Mouse (Mus musculus) adrenal gland, postnatal 10 days (tissue): ENCODE results near the gene Ctsc. TPM values are rescaled to one million over a fixed set of nuclear protein-coding genes. Genes with fewer than 3 reads are reported as not detected.

Source experiments
- DNase-seq: peaks from one replicate; pipeline ENCODE4 v3.0.0; 2021; ENCODE audit warnings: mixed read lengths
- total RNA-seq, 2 experiments: library from RNA; stranded (reverse); gene quantifications; 2 replicates each; pipeline ENCODE4 v1.2.3; 2021

Ctsc gene
- total RNA-seq, 2 experiments from 2014 or later = 23.7 to 24.1 TPM

GRCm38 (mm10) chr7:88295989-88296388, 18.1 kb downstream of the Ctsc start:
- DNase-seq = no peak

GRCm38 (mm10) chr7:88296932-88297331, 19.0 kb downstream of the Ctsc start:
- DNase-seq = no peak

- DNase-seq = no peak
Measured at GRCm38 (mm10) chr7:88305750-88306149, 27.9 kb downstream of the Ctsc start.

DNA sequence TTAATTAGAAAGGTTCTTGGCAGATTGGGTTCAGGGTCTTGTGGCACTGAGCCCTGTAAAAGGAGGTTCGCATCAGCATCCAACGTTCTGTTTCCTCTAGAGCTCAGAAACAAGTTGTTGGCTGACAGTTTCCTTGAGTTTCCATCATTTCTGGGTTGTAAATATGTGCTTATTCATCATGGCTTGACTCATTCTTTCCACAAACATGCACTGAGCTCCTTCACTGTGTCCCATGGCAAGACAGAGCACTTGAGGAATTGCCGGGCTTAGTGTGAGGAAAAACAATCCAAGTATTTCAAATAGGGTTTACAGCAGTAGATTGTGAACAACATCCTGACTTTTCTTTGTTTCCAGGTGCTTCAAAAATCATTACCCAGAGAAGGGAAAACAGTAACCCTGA, 28.8 kb downstream of the Ctsc start:
- DNase-seq = no peak

DNA sequence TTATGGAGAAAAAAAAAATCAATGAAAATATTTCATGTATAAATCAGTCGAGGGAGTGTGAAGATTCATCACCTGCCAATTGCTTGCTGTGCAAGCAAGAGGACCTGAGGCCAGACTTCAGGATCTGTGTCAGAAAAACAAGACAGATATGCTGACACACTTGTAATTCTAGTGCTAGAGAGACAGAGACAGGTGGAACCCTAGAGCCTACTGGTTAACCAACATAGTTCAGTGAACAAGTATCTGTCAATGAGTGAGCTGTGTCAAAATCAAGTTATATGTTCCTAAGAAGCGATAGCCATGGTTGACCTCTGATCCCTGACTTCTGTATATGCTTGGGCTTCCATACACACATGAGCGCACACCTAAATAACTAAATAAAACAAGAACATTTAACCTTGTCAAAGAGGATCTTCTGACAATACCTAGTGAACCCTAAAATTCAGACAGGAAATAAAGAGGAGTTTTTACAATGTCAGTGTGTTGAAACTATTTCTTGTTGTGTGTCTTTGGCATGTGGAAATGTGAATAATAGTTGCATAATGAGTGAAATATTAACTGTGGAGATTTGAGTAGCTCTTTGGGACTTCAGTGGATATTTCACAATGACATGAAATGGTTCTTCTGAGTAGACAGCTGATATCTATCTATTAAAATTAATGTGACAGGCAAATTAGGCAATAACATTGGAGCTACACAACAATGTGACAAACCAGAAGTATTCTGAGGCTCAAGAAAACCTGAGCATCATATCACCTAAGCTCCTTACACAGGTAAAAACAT, 32.7 kb downstream of the Ctsc start:
- no peak for DNase-seq

DNA sequence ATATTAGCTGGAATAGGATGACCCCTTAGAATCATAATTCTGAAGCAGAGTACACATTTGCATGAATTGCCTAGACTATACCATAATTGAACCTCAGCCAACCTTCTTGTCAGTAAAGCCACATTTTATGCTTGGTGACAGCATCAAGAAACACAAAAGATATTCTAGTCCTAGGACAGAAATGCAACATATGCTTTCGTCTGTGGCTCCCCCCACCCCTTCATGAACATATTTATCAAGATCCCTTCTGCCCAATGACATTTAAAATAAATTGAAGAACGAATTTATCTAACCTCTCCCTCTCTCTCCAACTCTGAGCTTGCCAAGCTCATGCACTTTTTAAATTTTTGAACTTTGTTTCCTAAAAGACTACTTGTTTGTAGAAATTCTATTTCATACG, 38.5 kb downstream of the Ctsc start:
- no peak for DNase-seq

DNA sequence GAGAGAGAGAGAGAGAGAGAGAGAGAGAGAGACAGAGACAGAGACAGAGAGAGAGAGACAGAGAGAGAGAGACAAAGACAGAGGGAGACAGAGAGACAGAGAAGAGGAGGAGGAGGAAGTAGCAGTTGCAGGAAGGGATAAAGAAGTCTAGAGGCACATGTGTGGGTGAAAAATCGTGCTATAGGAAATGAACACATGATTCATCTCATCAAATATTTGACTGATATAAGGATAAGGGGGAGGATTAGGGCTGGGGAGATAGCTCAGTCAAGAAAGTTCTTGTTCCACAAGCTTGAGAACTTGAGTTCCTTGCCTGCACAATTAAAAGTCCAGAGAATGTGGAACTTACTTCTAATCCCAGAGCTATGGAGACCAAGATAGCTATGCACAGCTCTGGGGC, 40.6 kb downstream of the Ctsc start:
- no peak for DNase-seq

GRCm38 (mm10) chr7:88318904-88319303, 41.0 kb downstream of the Ctsc start:
- no peak for DNase-seq

GRCm38 (mm10) chr7:88319414-88320140, 41.7 kb downstream of the Ctsc start:
- no peak for DNase-seq

GRCm38 (mm10) chr7:88320628-88321336, 42.9 kb downstream of the Ctsc start:
- DNase-seq = no peak

- no peak for DNase-seq
Measured at GRCm38 (mm10) chr7:88322431-88322830, 44.5 kb downstream of the Ctsc start.

GRCm38 (mm10) chr7:88327495-88327894, 49.6 kb downstream of the Ctsc start:
- DNase-seq = no peak

DNA sequence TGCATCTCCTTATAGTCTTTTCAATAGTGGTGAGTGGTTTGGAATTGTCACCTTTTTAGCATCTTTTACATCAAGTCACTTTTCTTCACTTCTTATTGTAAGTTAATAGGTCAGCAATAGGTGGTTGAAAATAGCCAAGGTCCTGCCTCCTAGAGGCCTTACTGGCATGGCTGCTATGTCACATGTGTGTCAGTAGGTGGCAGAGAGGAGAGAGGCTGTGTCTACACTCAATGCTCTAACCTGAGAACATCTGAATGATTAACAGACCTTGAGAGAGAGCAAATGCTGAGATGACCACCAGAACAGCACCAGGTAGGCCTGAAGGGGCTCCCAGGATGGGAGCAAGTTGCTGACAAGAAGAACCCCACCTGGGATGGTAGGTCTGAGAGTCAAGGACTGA, 65.9 kb downstream of the Ctsc start:
- peak; percentile 8 for DNase-seq

GRCm38 (mm10) chr7:88346035-88346434, 68.2 kb downstream of the Ctsc start:
- no peak for DNase-seq

DNA sequence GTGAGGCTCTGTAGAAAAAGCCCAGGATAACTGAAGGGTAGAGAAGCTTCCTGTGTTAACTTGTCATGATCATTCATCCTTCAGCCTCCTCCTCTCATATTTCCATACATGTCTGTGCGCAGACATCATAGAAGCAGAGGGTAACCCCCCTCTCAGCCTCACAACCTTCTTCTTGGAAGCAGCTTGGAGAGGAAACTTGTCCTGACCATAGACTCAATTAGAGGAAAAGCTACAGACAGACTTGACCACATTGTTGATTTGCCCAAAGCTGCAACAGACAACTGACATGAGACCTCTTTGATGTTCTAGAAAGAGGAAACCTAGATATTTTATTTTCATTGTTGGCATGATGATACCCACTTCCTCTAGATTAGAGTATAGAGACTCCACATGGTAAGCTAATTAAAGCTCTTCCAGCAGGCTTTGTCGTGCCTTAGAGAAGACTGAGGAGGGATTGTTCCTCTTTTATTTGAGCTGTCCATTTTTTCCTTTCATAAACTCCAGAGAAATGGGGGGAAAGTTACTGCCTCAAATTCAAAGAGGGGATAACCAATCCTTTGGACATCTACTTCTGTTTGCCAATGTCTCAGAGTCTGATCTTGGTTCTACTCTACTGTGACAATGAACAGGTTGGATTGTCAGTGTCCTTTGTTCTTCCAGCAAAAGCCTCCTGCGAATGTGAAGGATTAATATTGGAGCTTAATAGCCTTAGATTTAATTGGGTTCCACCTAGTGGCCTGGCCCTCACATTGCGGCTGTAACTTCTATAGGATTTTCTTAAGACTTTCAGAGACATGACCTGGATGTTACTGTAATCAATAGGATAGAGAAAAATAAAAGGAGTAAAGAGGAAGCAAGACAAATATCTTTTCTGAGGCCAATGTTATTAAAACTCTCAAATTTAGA, 79.2 kb downstream of the Ctsc start:
- DNase-seq = peak; percentile 19

DNA sequence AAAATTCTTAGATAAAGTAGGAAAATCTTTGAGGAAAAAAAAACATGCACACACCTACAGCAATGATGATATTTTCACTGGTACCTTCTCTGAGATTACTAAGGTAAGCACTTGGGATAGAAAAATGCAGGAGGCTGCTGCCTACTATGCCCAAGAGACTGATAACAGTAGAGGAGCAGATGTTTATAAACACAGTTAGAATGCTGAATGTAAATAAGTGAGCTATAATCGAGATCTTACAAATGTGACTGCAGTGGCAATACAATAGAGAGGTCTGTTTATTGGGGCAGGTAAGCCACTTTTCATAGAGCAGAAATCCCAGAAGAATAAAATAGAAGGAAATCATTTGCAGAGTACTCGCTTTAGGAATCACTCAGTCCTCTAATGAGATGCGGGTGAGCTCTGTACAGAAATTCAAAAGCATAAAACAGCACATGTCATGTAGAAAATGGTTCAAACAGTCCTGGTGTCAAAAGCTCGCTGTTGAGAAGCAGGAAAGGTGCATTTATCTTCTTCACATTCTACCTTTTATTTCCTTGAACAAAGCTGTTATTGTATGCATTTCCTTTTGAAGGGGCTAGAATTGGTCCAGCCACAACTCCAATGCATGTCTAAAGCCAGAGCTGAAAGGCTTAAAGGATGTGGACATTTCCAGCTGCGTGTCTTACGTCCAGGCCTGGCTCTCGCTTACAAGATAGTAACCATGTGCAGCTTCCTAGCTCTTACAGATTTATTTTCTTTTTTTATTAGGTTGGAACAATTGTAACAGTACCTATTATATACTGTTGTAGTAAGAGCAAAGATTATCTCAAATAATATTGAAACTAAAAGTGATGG, 80.4 kb downstream of the Ctsc start:
- no peak for DNase-seq

Other genes with a start within 250 kb of the Ctsc start
- 1 to 10 TPM; 1.3 TPM for gene Rab38, start 152.2 kb downstream of the Ctsc start, total RNA-seq